In the genomic region with DNA sequence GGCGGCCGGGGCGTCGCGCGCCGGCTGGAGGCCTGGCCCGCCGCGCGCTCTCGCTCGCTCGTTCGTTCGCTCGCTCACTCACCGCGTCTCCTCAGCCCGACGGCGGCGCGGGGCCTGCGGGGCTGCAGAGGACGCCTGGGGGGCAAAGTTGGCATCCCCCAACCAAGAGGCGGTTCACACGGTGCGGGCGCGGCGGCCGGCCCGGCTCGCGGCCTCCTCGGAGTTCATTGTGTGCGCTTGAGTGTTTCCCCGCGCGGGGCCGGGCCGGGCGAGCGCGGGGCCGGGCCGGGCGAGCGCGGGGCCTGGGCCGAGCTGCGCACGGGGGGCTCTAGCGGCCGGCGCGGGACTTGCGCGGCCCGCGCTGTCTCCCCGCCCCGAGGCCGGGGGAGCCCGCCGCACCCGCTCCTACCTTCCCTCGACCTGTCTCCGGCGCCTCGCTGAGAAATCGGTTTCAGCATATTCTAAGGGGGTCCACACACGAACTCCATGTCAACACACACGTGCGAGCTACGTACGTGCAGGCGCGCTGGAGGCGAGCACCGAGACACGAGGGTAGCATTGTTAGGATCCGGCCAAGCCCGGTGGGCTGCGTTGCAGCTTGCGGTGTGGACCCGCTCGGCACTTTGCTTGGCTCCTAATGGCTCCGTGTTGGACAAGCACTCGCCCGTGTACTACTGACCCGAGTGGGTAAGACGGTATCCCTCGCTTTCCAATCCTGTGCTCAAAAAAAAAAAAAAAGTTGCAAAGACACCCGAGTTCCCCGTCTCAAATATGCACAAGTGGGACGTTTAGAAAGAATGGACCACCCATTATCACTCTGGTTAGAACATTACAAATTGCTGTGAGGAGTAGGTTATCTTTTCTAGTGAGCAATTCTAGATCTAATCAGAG, we compare ENCODE assay signal across 8 mouse cellular contexts. TPM values are rescaled to one million over a fixed set of nuclear protein-coding genes. Genes with fewer than 3 reads are reported as not detected.
DNase-seq lines count a peak whose midpoint lies in the region; ATAC-seq and TF ChIP-seq lines count a peak whose summit lies in the region.

Gene Zmynd11 (minus strand): TSS at position 685 of the 891 bp plus-strand sequence.

- H3K27me3 ChIP-seq in embryonic facial prominence, embryonic 12.5 days: no peaks in the 10 kb centered on the region
- no peaks in the 10 kb centered on the region for H3K27me3 ChIP-seq in midbrain, postnatal 0 days (ENCODE audit: insufficient read depth, low read length)

- peak within 1 kb of the TSS; percentile 99 for H3K9ac ChIP-seq in embryonic facial prominence, embryonic 12.5 days
- peak within 1 kb of the TSS; percentile 99 for H3K9ac ChIP-seq in midbrain, postnatal 0 days (replicated peaks; ENCODE audit: low read length, poor library complexity, severe bottlenecking)

- H3K4me2 ChIP-seq in embryonic facial prominence, embryonic 12.5 days (replicated peaks): peak within 1 kb of the TSS; percentile 77
- peak within 1 kb of the TSS; percentile 71 for H3K4me2 ChIP-seq in midbrain, postnatal 0 days (ENCODE audit: low read depth, low read length, poor library complexity, severe bottlenecking)

- peak within 1 kb of the TSS; percentile 94 for H3K4me3 ChIP-seq in embryonic facial prominence, embryonic 12.5 days
- H3K4me3 ChIP-seq in midbrain, postnatal 0 days (ENCODE audit: low read depth, low read length): peak within 1 kb of the TSS; percentile 83

- peaks cover 46% of the 10 kb centered on the region for H3K4me1 ChIP-seq in embryonic facial prominence, embryonic 12.5 days
- H3K4me1 ChIP-seq in midbrain, postnatal 0 days (ENCODE audit: insufficient read depth, low read length): peaks cover 10% of the 10 kb centered on the region; the same call in 1 of the 2 replicates

- no peaks in the 10 kb centered on the region for H3K9me3 ChIP-seq in embryonic facial prominence, embryonic 12.5 days
- no peaks in the 10 kb centered on the region for H3K9me3 ChIP-seq in midbrain, postnatal 0 days (ENCODE audit: low read length)

- WGBS in embryonic facial prominence, embryonic 12.5 days: under 1% methylated on average over 79 of the region's 98 CpGs
- whole genome bisulfite sequencing in midbrain, postnatal 0 days: under 1% methylated on average over 77 of the region's 98 CpGs

- TF ChIP-seq CTCF in midbrain, postnatal 0 days (IDR thresholded peaks at IDR 0.05): no peak

- peak; percentile 75 for DNase-seq in 3134 (ENCODE audit: extremely low read depth, insufficient read length, low spot score)
- peak; percentile 60 for DNase-seq in adrenal gland, postnatal 10 days
- peak; percentile 36 for DNase-seq in heart, adult 8-10 months (ENCODE audit: low spot score)
- peak; percentile 32 to 36 for DNase-seq in kidney, adult 8-10 months
- DNase-seq in liver: peak; percentile 30
- DNase-seq in midbrain, postnatal 0 days (ENCODE audit: low spot score): peak; percentile 58
- peak; percentile 50 to 52 for DNase-seq in spleen, postnatal 10 days (ENCODE audit: low spot score in 2 of 2)

- H3K27ac ChIP-seq in embryonic facial prominence, embryonic 12.5 days: peak within 1 kb of the TSS; percentile 100
- H3K27ac ChIP-seq in midbrain, postnatal 0 days (ENCODE audit: low read depth, low read length): peak within 1 kb of the TSS; percentile 99

- no peaks in the 10 kb centered on the region for H3K36me3 ChIP-seq in embryonic facial prominence, embryonic 12.5 days
- no peaks in the 10 kb centered on the region for H3K36me3 ChIP-seq in midbrain, postnatal 0 days (ENCODE audit: insufficient read depth, low read length)

- ATAC-seq in embryonic facial prominence, embryonic 12.5 days (ENCODE audit: insufficient number of reproducible peaks, insufficient read depth, low FRiP score, low TSS enrichment): peak; percentile 78
- peak; percentile 89 for ATAC-seq in midbrain, postnatal 0 days (ENCODE audit: low FRiP score)

RNA-seq across cellular contexts. Expression of gene Zmynd11, which starts in this region (rescaled TPM):
- 100 to 1,000 TPM; 106 to 127 TPM for total RNA-seq in adrenal gland, postnatal 10 days (2021)
- polyA plus RNA-seq in embryonic facial prominence, embryonic 12.5 days (2016; fragmentation: Nextera tagmentation; extraction: Ambion mirVana): 138 and 142 TPM in 2 replicates
- 100 to 1,000 TPM; 118 to 129 (median 127) TPM for total RNA-seq in heart, adult 8-10 months (2022)
- 163 and 222 TPM in 2 replicates for total RNA-seq in midbrain, postnatal 0 days (2014; rRNA removed)
- 138 and 157 TPM in 2 replicates for polyA plus RNA-seq in midbrain, postnatal 0 days (2015; fragmentation: Nextera tagmentation; extraction: Ambion mirVana)

Comparison
In these comparisons a context has a peak if more than half of its experiments do, and no peak if none do; other contexts are left out.
1. Peak in every context shown above with its lines: DNase-seq, ATAC-seq, H3K4me3 ChIP-seq and H3K27ac ChIP-seq.